Mouse (Mus musculus) liver, adult 2 months (tissue): ENCODE results near the gene Dlgap5. TPM values are rescaled to one million over a fixed set of nuclear protein-coding genes. Genes with fewer than 3 reads are reported as not detected.

Experiments
- DNase-seq: peaks from one replicate; pipeline ENCODE4 v3.0.0-alpha.2; 2011; ENCODE audit warnings: low read depth, low spot score; ENCODE audit errors: extremely low read depth
- H3K27ac ChIP-seq: fragments of 200-500 bp; replicated peaks from 2 replicates; pipeline ENCODE4 v1.5.1; 2012; ENCODE audit warnings: low read depth, mild to moderate bottlenecking, control low read depth, inconsistent platforms, low read length; ENCODE audit not compliant: insufficient read depth
- H3K27me3 ChIP-seq: fragments of 200-500 bp; 2 replicates; pipeline ENCODE4 v1.6.1; 2012; ENCODE audit warnings: mild to moderate bottlenecking, moderate library complexity, low read length, inconsistent platforms; ENCODE audit not compliant: control insufficient read depth, insufficient read depth
- H3K36me3 ChIP-seq: fragments of 200-500 bp; 2 replicates; pipeline ENCODE4 v1.6.1; 2012; ENCODE audit warnings: low read length, inconsistent platforms; ENCODE audit not compliant: control insufficient read depth, insufficient read depth
- H3K4me1 ChIP-seq: fragments of 200-500 bp; 2 replicates; pipeline ENCODE4 v1.6.1; 2011; ENCODE audit warnings: low read length; ENCODE audit not compliant: control insufficient read depth, insufficient read depth
- H3K4me3 ChIP-seq: fragments of 200-500 bp; 2 replicates; pipeline ENCODE4 v1.5.1; 2011; ENCODE audit warnings: low read depth, mild to moderate bottlenecking, control low read depth, low read length, moderate library complexity; ENCODE audit not compliant: insufficient read depth
- H3K79me2 ChIP-seq: fragments of 200-500 bp; 2 replicates; pipeline ENCODE4 v1.6.1; 2012; ENCODE audit warnings: inconsistent platforms, mild to moderate bottlenecking, low read length, moderate library complexity; ENCODE audit not compliant: control insufficient read depth, insufficient read depth
- H3K9ac ChIP-seq: fragments of 200-500 bp; 2 replicates; pipeline ENCODE4 v1.6.1; 2012; ENCODE audit warnings: low read depth, mild to moderate bottlenecking, control low read depth, inconsistent platforms, low read length
- CTCF ChIP-seq: fragments of 200-500 bp; IDR thresholded peaks from 2 replicates; pipeline ENCODE4 v1.5.1; 2011; ENCODE audit warnings: low read depth, low read length, control low read depth
- POLR2A ChIP-seq: fragments of 200-500 bp; IDR thresholded peaks from 2 replicates; pipeline ENCODE4 v1.6.1; 2011; ENCODE audit warnings: low read length, control low read depth; ENCODE audit not compliant: insufficient read depth; ENCODE audit errors: extremely low read depth
- WGBS: fragments of 180-500 bp; shearing (Covaris S2); methylation state at CpG from one replicate; pipeline ENCODE4 v1.1.7; 2018; 5-methylcytosine and 5-hydroxymethylcytosine counted together
- polyA plus RNA-seq: library from polyadenylated mRNA; depleted of rRNA; stranded (reverse); fragments of >200 nt; gene quantifications from 2 replicates; pipeline ENCODE4 v1.2.3, GENCODE M21; 2012; rRNA removed
- total RNA-seq: library from RNA; depleted of rRNA; stranded (reverse); fragments of >200 nt; gene quantifications from 2 replicates; pipeline ENCODE4 v1.2.3, GENCODE M21; 2014; rRNA removed

The Dlgap5 gene
- total and polyA plus RNA-seq, 2 experiments = 0.04 to 0.74 TPM

DNA sequence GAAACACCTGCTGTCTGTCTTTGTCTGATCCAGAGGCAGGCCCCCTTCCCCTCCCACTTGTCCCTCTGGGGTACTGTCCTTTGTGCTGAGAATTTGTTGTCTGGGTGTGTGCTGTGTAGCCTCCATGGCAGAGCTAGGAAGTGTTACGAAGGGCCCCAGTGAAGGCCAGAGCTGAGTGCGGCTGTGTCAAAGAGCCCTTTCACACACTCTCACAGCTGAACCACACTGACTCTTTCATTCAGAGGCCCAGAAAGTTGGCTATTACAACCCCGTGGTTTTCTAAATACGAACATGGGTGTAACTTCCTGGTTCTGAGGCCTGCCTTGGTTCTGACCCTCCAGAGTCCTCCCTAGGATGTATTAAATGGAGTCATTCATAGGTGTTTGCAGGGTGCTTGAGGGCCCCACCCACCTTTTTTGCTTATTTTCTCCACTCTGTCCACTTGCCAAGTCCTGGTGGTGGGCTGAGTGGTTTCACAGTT is 76.4 kb downstream of the Dlgap5 start:
- Histone ChIP-seq H3K79me2 (no peaks in the 10 kb centered on the region), H3K9ac (no peak overlapping the region), H3K36me3 (no peaks in the 10 kb centered on the region), H3K27ac (no peak overlapping the region), H3K4me3 (no peak overlapping the region), H3K27me3 (no peaks in the 10 kb centered on the region), H3K4me1 (no peaks in the 10 kb centered on the region)
- WGBS = 87% methylated on average over 4 of the region's 4 CpGs
- DNase-seq = no peak
- TF ChIP-seq POLR2A (no peak), CTCF (no peak)

DNA sequence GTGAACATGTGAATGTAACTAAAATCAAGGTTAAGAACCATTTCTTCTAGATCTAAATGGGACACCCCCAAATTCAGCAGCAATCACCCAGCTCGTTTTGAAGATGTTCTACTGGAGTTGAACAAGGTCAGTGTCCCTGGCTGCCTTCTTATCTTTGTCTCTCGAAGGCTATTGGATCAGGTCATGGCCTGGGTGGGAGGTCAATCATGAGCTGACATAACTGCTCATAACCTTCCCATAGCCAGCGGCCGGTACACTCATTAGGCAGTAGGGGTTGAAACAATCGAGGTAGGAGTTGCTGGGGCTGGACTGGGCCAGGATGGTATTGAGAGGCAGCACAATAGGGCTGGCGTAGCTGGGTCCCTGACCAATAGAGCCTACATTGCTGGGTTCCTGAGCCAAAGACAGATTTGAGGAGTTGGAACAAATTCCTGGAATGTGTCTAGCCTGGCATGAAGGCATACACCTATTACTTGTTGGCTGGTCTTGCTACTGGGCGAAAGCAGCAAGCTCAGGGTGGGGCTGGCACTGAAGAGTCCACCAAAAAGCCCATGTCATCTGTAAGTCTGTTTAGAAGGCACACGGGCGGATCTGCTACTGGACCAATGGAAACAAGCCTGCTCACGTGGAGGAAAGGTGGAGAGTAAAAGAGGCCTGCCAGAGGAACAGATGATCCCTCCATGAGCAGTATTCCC is 77.8 kb downstream of the Dlgap5 start:
- no peak for DNase-seq
- 85% methylated on average over 10 of the region's 10 CpGs for WGBS

More for the DNA sequence above, 77.8 kb downstream of the Dlgap5 start:
- no peaks in the 10 kb centered on the region for H3K4me1 ChIP-seq
- no peak overlapping the region for H3K9ac ChIP-seq
- H3K27me3 ChIP-seq = no peaks in the 10 kb centered on the region
- no peaks in the 10 kb centered on the region for H3K36me3 ChIP-seq
- no peaks in the 10 kb centered on the region for H3K79me2 ChIP-seq
- TF ChIP-seq CTCF = no peak
- no peak for TF ChIP-seq POLR2A
- no peak overlapping the region for H3K4me3 ChIP-seq
- no peak overlapping the region for H3K27ac ChIP-seq

Other genes with a start within 250 kb of the Dlgap5 start
- gene Gch1, start 229.0 kb downstream of the Dlgap5 start, total RNA-seq = 195 and 200 TPM in 2 replicates
- gene Gch1, start 229.0 kb downstream of the Dlgap5 start, polyA plus RNA-seq = 133 TPM in 2 replicates
- 1.0 and 1.3 TPM in 2 replicates for gene Wdhd1, start 141.6 kb downstream of the Dlgap5 start, total RNA-seq
- gene Wdhd1, start 141.6 kb downstream of the Dlgap5 start, polyA plus RNA-seq = 0.21 and 0.24 TPM in 2 replicates
- gene Socs4, start 141.5 kb downstream of the Dlgap5 start, total RNA-seq = 8.3 and 9.1 TPM in 2 replicates
- gene Socs4, start 141.5 kb downstream of the Dlgap5 start, polyA plus RNA-seq = 1.8 and 2.1 TPM in 2 replicates
- 22.2 and 25.6 TPM in 2 replicates for gene Mapk1ip1l, start 120.1 kb downstream of the Dlgap5 start, total RNA-seq
- gene Mapk1ip1l, start 120.1 kb downstream of the Dlgap5 start, polyA plus RNA-seq = 33.6 and 35.4 TPM in 2 replicates
- 6.8 and 7.2 TPM in 2 replicates for gene Lgals3, start 50.7 kb downstream of the Dlgap5 start, total RNA-seq
- gene Lgals3, start 50.7 kb downstream of the Dlgap5 start, polyA plus RNA-seq = 5.2 and 7.9 TPM in 2 replicates
- gene Fbxo34, start 32.0 kb upstream of the Dlgap5 start, total RNA-seq = 12.7 and 15.6 TPM in 2 replicates
- 7.3 and 9.7 TPM in 2 replicates for gene Fbxo34, start 32.0 kb upstream of the Dlgap5 start, polyA plus RNA-seq
- gene Atg14, start 152.2 kb upstream of the Dlgap5 start, total RNA-seq = 13.0 and 13.5 TPM in 2 replicates
- 7.4 and 8.9 TPM in 2 replicates for gene Atg14, start 152.2 kb upstream of the Dlgap5 start, polyA plus RNA-seq
- 14.2 and 18.4 TPM in 2 replicates for gene Ktn1, start 230.0 kb upstream of the Dlgap5 start, total RNA-seq
- 1.0 and 1.9 TPM in 2 replicates for gene Ktn1, start 230.0 kb upstream of the Dlgap5 start, polyA plus RNA-seq